Mouse (Mus musculus): Measurements from ENCODE around the gene Slc38a10.

Gene Slc38a10

DNA sequence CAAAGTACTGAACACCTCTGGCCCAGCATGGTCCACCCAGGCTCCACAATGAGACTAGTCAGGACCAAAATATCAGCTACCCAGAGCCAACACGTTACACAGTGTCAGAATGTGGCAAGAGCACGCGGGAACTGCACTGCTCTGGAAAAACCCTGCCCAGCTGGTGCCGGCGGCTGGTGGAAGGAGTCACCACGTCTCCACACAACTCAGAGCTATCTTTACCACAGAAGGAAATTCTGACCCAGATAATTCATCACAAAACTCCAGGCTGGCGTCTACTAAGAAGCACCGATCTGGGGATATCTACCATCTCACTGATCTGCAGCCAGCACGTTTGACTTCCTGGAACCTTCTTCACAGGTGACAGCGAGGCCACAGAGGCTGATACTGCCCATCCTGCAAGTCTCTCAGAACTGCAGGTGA is 11.8 kb downstream of the Slc38a10 start:
- DNase-seq (ENCODE audit: low spot score in 2 of 2) = peak in 1 of 2 experiments; percentile 28

DNA sequence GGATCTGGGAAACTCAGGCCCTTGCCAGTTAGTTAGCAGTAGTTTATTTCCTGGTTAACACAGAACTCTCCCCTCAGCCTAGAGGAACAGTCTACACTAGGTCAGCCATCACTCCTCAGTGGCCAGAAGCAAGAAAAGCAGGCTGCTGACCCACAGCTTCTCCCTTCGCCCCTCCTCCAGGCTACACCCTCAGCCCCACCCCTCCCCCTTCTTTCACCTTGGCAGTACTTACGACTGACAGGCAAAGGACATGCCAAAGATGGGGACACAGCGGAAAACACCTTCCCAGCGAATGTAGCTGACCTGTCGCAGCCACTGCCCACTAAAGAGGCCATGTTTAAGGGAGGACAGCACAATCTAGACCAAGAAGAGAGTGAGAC is 13.5 kb downstream of the Slc38a10 start:
- DNase-seq (ENCODE audit: low spot score in 2 of 2) = no peak

DNA sequence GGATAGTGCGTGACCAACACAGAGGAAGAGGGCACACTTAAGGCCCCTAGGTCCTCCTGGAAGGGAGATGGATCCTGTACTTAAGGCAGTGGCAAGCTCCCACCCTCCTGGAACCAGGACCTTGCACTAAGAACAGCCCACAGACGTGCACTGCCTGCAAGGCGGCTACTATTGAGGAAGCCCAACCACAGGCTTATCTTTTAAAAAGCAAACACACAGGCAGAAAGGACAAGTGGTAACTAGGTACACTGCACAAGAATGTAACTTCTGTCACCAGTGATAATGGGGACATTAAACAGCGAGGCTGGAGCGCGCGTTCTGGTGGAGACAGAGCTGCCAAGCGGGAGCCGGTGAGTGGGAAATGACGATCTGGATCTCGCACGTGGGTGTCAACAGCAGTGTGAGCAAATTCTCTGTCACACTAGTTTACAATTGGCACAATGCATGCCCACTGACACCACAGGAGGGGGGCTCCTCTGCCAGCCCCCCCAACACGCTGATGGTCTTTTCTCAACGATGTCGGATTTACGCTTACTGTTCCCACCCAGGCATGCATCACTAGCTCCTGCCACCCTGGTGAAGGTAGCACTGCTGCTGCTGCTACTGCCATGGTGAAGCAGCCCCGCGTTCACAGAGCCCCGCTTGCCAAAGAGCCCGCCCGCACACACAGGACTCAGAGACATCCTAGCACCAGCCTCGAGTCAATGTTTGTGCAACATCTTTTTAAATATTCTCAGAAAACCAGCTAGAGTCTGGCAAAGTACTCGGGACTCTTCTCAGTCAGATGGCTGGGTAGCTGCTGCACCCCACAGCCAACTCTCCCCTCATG is 14.1 kb downstream of the Slc38a10 start:
- DNase-seq (ENCODE audit: low spot score in 2 of 2) = peak; percentile 75 to 82

DNA sequence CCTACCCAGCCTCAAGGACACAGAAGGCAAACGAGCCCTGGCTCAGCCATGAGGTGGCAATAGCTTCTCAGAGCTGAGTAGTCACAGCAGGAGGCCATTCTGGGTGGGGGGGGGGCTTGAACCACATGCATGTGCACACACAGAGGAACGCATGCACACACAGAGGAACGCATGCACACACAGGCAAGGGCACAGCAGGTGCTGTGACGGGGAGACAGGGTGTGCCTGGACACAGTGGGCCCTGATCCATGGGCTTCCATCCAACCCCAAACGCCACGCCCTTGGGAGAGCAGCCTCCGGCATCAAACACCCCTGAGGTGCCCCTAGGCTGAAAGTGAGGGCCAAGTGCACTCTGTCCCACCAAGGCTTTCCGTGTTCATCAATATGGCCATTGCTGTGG is 15.0 kb downstream of the Slc38a10 start:
- no peak for DNase-seq (ENCODE audit: low spot score in 2 of 2)

DNA sequence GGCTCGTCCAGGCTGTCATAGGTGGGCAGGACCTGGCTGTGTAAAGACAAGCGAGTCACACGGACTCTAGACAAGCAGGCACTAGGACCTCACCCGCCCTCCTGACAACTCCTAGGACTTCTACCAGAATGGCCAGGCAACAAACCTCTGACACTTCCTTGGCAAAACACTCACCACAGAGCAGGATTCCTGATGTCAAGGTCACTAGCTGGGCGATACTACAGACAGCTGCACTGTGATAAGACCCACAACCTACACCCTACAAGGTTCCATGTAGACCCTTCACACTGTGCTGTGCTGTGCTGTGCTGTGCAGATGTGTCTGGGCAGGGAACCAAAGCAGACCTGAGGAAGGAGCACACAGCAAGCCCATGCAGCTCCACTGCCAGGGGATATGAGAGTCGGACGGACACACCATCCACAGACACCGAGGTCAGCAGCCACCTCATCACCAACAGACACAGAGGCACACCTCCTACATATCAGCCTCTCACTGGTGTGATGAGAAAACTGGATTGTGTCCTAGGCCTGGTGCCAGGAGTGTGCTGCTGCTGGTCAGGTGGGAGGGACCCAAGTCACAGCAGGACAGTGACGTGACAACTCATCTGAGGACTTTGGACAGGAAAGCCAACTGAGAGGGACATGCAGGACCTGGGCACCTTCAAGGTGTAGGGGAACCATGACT is 16.2 kb downstream of the Slc38a10 start:
- DNase-seq (ENCODE audit: low spot score in 2 of 2) = no peak

DNA sequence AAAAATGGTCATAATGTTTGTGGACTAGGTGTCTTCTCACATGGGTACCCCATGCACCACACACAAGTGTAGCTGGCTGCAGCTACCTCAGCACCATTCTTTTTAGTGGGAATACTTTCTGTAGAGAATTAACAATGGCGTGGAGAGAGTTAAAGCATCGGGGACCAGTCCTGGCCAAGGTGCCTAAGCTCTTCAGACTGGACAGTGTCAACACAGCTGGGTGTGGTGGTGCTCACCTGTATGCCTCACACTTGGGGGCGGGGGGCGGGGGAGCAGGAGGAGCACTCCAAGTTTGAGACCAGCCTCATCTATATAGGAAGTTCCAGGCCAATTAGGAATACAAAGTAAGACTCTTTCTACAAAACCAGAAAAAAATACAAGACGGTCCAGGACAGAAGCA is 17.0 kb downstream of the Slc38a10 start:
- no peak for DNase-seq (ENCODE audit: low spot score in 2 of 2)

DNA sequence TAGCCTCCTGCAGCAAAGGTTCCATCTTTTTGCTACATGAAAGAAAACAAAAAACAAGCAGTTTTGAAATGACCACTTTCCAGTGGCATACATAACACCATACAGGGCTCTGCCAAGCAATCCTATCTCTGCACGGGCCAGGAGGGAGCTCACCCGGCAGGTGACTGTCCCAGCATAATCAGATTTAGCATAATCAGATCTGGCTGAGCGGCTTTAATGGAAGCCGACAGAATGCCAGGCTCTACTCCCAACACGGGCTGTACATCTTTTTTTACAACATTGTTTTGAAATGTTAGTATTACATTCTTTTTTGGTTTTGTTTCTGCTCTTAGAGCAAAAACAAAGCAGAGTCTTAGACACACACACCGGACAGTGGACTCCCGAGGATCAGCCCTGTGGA is 21.9 kb downstream of the Slc38a10 start:
- no peak for DNase-seq (ENCODE audit: low spot score in 2 of 2)

DNA sequence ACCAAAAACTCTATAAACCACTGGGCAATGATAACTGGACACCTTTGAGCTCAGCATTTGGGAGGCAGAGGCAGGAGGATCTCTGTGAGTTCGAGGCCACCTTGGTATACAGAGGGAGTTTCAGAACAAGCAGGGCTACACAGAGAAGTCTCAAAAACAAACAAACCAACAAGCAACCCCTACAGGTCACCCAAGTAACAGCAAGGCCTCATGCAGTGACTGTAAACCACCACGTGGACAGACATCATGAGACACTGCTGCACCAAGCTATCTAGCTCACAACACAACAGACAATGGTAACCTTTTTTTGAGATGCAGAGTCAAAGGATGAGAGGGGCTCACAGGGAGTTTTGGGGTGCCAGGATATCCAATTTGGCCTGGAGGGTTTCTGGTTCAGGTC is 24.3 kb downstream of the Slc38a10 start:
- DNase-seq (ENCODE audit: low spot score in 2 of 2) = no peak

DNA sequence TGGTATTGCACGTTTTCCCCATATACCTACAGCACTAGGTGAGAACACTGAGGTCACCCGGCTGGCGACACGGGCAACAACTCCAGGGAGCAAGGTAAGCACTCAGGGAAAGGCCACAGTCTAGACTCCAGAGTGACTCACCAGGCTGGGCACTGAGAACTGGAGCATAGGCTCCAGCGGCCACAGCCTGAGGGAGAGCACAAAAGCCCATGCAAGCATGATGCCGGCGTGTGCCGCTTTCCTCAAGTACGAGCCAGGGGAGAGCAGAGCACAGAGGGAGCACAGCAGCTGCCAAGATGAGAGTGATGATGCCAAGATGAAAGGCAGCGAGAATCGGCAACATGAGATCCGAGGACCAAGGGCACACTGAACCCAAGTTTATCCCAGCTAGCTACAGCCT is 29.0 kb downstream of the Slc38a10 start:
- no peak for DNase-seq (ENCODE audit: low spot score in 2 of 2)

DNA sequence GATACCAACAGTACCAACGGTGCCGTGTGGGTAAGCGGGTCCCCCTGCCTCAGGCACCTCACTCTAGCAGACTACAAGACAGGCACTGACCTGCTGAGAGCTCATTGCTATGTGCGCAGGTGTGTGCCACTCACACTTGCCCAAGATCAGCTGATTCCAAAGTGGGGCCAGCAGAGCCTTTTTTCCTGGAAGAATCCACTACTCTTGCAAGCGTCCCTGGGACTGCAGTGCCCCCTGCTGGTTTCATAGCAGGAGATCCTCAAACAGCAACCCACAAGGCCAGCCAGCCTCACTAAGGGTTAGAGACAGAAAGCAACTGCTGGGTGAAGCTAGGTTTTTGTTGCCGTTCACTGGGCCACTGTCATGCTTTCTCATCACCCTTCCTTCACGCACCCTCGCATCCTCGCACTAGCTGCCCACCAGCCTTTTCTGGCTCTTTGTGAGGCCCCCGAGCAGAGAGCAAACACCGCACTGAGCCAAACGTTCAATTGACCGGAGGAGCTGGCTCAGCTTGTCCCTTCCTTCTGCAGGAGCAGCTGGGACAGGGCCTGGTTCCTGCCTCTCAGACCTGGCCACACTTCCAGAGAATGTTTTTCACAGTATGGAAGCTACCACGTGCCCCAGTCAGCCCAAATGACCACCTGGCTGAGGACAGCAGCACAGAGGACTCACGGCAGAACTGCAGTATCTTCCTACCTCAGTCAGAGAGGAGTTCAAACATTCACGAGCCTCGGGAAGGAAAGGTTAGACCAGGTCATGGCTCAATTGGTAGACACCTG is 30.3 kb downstream of the Slc38a10 start:
- peak; percentile 44 to 45 for DNase-seq (ENCODE audit: low spot score in 2 of 2)

DNA sequence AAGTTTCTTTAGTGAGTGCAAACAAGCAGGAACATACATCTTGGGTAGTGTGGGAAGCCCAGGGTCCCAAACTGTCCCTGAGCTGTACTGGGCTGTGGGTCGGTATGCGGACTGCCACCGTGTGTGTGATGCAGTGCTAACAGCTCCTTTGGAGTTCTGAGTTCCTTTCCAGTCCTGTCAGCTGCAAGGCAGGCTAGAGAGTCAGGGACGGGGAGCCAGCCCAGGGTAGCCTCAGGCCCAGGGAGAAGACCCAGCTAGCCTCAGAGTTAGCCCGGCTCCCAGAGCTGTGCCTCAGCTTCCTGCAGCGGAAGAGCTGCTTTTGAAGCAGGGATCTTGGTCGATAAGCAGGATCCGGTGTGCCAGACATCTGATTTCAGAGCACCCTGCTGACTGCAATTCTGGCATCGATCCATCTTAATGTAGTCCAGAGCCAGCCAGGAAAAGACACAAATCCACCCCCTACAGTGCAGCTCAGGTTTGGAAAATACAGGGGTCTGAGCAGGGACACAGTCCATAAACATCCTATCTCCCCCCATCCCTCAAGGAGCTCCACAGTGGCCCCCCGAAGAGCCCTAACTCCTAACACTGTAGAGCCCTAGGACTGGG is 31.1 kb downstream of the Slc38a10 start:
- no peak for DNase-seq (ENCODE audit: low spot score in 2 of 2)

DNA sequence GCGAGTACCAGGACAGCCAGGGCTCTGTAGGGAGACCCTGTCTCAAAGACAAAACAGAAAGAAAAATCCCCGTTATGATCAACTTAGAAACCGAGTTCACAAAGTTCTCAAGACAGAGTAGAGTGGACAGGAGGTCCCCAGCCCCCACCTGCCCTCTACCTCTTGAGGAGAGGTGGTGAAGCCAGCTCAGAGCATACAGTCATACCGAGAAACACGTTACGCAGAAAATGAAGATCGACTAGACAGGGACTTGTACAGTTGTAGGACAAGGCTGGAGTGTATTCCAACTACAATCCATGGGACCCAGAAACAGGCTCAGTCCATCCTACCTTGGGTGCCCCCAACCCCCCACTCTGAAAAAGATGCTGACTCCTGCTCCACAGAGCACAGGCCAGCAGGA is 32.0 kb downstream of the Slc38a10 start:
- no peak for DNase-seq (ENCODE audit: low spot score in 2 of 2)

DNA sequence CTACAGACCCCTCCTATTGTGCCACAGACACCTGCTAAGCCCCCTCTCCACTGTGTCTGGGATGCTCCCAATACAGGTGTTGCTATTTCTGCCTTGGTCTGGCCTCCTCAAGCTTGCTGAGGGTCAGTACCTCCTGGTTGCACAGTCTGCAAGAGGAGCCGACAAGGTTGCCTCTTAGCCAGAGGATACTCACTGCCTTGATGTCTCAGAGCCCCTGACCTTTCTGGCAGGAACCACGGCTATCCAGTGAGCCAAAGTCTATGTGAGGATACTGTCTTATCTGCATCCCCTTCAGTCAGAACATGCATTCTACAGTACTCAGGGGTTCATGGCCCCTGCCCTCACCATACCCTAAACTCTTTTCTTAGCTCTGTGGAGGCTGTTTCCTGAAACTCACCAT is 33.5 kb downstream of the Slc38a10 start:
- no peak for DNase-seq (ENCODE audit: low spot score in 2 of 2)

DNA sequence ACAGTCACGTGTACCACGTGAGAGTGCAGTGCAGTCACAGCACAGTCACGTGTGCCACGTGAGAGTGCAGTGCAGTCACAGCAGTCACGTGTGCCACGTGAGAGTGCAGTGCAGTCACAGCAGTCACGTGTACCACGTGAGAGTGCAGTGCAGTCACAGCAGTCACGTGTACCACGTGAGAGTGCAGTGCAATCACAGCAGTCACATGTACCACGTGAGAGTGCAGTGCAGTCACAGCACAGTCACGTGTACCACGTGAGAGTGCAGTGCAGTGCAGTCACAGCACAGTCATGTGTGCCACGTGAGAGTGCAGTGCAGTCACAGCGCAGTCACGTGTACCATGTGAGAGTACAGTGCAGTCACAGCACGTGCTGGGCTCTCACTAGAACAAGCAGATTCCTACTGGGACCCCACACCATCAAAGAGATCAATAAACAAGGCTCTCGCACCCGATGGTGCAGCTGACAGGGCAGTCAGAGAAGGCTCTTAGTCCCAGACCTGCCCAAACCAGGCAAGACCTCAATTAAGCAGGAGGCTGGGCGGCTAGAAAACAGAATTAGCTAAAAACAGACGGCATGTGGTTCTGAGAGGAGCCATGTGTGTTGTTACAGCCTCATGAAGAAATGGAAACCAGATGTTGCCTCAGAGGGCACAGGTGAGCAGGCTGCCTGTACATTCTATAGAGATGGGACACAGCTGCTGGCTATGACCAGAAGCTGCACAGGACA is 36.5 kb downstream of the Slc38a10 start:
- DNase-seq (ENCODE audit: low spot score in 2 of 2) = no peak

DNA sequence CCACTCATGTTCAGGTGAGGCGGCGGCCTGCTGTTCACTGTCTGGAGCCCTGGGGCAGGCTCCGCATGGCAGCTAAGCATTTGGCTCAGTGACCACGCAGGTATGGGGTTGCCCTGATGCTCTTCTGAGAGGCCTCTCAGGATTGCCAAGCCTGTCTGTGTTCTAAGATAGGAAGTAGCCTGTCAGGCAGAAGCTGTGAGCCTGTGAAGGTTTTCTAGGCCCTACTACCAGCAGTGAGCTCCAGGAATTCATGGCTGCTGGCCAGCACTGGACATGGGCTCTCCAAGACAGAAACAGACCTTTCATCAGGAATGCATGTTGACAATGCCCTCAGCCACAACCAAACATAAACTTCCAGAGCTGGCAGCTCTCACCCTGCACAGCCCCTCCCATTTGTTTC is 39.0 kb downstream of the Slc38a10 start:
- no peak for DNase-seq (ENCODE audit: low spot score in 2 of 2)

DNA sequence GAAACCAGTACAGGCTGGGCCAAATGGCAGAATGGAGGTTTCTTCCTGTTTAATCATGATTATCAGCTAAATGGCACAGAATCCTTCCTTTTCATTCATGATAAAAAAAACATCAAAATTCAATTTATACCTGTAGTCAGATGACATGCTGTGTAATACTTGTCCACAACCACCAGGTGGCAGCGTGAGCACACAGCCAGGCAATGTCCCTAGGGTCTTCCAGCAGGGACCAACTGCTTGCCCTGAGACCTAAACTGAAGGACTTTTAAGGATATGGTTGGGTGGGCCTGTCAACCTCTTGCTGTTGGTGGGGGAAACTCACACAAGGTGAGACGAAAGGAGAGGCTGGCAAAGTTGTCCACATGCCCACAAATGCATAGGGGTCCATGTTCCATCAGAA is 40.1 kb downstream of the Slc38a10 start:
- DNase-seq (ENCODE audit: low spot score in 2 of 2) = no peak

DNA sequence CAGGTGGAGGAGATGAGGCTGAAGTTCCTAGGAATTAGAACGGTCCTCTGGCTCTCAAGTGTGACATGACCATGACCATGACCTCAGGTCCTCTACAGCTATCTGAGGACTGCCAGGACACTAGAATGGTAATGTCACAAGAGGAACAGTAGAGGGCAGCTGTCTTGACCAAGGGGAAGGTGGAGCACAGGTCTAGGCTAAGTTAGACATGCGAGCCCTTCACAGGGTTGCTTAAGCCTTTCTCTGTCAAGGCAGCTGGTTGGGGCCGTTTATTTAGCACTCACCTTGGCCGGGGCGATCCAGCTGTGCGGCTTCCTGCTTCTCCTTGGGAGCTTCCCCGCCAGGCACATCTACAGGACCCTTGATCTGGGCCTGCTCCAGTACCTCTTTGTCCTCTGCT is 40.6 kb downstream of the Slc38a10 start:
- no peak for DNase-seq (ENCODE audit: low spot score in 2 of 2)

DNA sequence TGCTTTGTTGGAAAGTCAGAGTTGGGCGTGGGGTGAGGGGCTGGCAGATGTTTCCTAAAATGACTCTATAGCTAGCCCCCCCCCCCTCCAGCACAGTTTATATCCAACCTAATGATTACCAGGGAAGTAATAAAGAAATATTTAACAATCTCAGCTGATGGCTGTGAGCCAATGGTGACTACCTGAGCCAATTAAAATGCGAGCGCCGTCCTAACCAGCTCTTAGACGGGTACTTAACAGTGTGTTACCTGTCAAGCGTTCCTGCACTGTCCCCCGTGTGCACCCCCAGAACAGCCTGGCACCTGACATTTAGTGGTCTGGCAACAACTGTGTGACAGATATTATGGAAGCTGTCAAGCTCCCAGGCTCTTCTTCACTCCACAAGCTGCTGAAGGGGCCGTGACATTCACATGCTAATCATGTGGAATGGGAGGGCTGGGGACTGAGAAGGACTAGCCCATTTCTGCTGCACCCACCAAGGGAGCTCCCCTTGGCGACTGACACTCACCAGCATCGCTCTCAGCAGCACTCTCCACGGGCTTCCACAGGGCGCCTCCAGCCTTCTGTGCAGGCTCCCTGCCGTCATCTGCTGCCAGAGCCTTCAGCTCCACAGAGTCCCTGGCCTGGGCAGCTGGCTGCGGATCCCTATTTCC is 41.5 kb downstream of the Slc38a10 start:
- DNase-seq (ENCODE audit: low spot score in 2 of 2) = no peak

DNA sequence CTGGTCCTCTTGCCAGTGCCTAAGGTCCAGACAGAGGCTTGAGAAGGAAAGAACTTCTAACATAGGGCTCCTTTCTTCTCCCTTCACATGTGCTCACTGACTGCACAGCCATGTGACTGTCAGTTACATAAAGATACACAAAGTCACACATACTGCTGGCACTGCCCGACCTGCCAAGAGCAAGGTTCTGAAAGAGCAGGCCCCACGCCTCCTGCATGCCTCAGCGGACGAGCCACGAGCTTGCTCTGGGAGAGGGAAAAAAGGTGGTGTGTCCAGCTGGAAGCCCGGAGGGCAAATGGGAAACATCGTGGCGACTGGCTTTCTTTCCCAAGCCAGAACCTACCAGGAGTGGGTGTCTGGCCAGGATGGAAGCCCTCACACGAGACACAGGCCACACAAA is 43.4 kb downstream of the Slc38a10 start:
- no peak for DNase-seq (ENCODE audit: low spot score in 2 of 2)

DNA sequence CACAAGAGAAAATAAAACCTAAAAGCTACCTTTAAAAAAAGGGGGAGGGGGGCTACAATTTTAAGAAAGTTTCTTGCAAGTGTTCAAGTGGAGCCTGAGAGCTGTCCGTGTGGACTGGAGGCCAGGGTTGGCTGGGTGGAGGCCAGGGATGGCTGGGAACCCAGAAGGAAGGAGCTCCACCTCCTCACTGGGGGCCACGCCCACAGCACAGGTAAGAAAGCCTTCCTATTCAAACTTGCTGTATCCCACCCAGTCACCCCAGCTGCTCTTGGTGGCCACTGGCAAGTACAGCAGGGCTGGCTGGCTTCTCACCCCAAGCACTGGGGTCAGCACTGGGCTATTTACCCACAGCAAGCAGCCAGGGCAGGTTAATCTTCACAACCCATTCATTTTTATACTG is 44.1 kb downstream of the Slc38a10 start:
- DNase-seq (ENCODE audit: low spot score in 2 of 2) = no peak

DNA sequence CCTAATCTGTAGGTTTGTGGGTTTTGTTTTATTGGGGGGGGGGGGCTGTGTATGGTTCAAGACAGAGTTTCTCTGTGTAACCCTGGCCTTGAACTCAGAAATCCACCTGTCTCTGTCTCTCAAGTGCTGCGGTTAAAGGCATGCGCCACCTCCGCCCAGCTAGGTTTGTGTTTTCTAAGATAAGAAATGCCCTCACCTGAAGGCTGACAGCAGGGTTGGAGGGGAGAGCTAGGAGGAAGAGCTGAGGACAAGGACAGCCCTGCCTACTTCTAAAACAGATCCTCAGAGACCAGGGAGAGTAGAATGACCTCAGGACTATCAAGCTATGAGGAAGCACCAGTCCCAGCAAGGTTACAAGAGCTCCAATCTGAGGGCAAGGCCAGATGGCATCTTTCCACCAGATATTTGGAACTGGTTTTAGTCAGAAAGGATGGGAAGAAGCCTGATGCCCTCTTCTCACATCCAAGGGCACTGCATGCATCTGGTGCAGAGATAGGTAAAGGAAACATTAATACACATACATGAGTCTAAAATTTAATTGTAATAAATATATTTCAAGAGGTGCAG is 47.6 kb downstream of the Slc38a10 start:
- DNase-seq (ENCODE audit: low spot score in 2 of 2) = no peak

Measured in right cerebral cortex, postnatal 36 days (tissue).